Mouse (Mus musculus): ENCODE data around the gene Znrd1as. TPM values are rescaled to one million over a fixed set of nuclear protein-coding genes. Genes with fewer than 3 reads are reported as not detected.

Gene Znrd1as
- polyA plus RNA-seq, 1 experiment from 2014 or later = 12.4 TPM

- Histone ChIP-seq H3K27ac (no peak overlapping the region), H3K79me2 (ENCODE audit: inconsistent target) (no peaks in the 10 kb centered on the region), H3K36me3 (ENCODE audit: inconsistent target) (no peaks in the 10 kb centered on the region), H3K4me3 (ENCODE audit: inconsistent target) (no peak overlapping the region)
- WGBS (ENCODE audit: missing documents) = 95% methylated on average over 3 of the region's 3 CpGs
Measured at GRCm38 (mm10) chr17:36995448-36995847, 37.1 kb downstream of the Znrd1as start.

GRCm38 (mm10) chr17:36997033-36997735 lies 38.8 kb downstream of the Znrd1as start:
- no peaks in the 10 kb centered on the region for H3K36me3 ChIP-seq (ENCODE audit: inconsistent target)
- no peak overlapping the region for H3K4me3 ChIP-seq (ENCODE audit: inconsistent target)
- H3K27ac ChIP-seq = no peak overlapping the region
- no peaks in the 10 kb centered on the region for H3K79me2 ChIP-seq (ENCODE audit: inconsistent target)
- 30% methylated on average over 7 of the region's 7 CpGs for WGBS (ENCODE audit: missing documents)

GRCm38 (mm10) chr17:36998477-36998876 lies 40.1 kb downstream of the Znrd1as start:
- H3K4me3 ChIP-seq (ENCODE audit: inconsistent target) = no peak overlapping the region
- WGBS (ENCODE audit: missing documents) = 79% methylated on average over 2 of the region's 2 CpGs
- H3K27ac ChIP-seq = no peak overlapping the region
- no peaks in the 10 kb centered on the region for H3K36me3 ChIP-seq (ENCODE audit: inconsistent target)
- H3K79me2 ChIP-seq (ENCODE audit: inconsistent target) = no peaks in the 10 kb centered on the region

- no peak within 1 kb of the TSS for H3K4me3 ChIP-seq (ENCODE audit: inconsistent target)
- H3K36me3 ChIP-seq (ENCODE audit: inconsistent target) = no peaks in the 10 kb centered on the region
- WGBS (ENCODE audit: missing documents) = 96% methylated on average over 7 of the region's 7 CpGs
- H3K79me2 ChIP-seq (ENCODE audit: inconsistent target) = no peaks in the 10 kb centered on the region
- no peak within 1 kb of the TSS for H3K27ac ChIP-seq
Measured at GRCm38 (mm10) chr17:37000863-37001262, 42.5 kb downstream of the Znrd1as start, which contains the start of gene Zfp57. Gene Zfp57, plus strand, starts transcription at chr17:37001163.

- no peaks in the 10 kb centered on the region for H3K36me3 ChIP-seq (ENCODE audit: inconsistent target)
- H3K79me2 ChIP-seq (ENCODE audit: inconsistent target) = no peaks in the 10 kb centered on the region
- WGBS (ENCODE audit: missing documents) = 5% methylated on average over 46 of the region's 49 CpGs
- no peak overlapping the region for H3K4me3 ChIP-seq (ENCODE audit: inconsistent target)
- H3K27ac ChIP-seq = no peak overlapping the region
Measured at GRCm38 (mm10) chr17:37002364-37003330, 44.3 kb downstream of the Znrd1as start.

- Histone ChIP-seq H3K79me2 (ENCODE audit: inconsistent target) (no peaks in the 10 kb centered on the region), H3K27ac (no peak overlapping the region), H3K36me3 (ENCODE audit: inconsistent target) (no peaks in the 10 kb centered on the region), H3K4me3 (ENCODE audit: inconsistent target) (no peak overlapping the region)
- 70% methylated on average over 4 of the region's 4 CpGs for WGBS (ENCODE audit: missing documents)
Measured at GRCm38 (mm10) chr17:37003366-37003765, 45.0 kb downstream of the Znrd1as start.

- no peak overlapping the region for H3K27ac ChIP-seq
- 95% methylated on average over 6 of the region's 6 CpGs for WGBS (ENCODE audit: missing documents)
- no peak overlapping the region for H3K4me3 ChIP-seq (ENCODE audit: inconsistent target)
- H3K79me2 ChIP-seq (ENCODE audit: inconsistent target) = no peaks in the 10 kb centered on the region
- H3K36me3 ChIP-seq (ENCODE audit: inconsistent target) = no peaks in the 10 kb centered on the region
Measured at GRCm38 (mm10) chr17:37008161-37008560, 49.8 kb downstream of the Znrd1as start.

GRCm38 (mm10) chr17:37009460-37010042 lies 51.2 kb downstream of the Znrd1as start:
- Histone ChIP-seq H3K79me2 (ENCODE audit: inconsistent target) (no peaks in the 10 kb centered on the region), H3K4me3 (ENCODE audit: inconsistent target) (no peak overlapping the region), H3K36me3 (ENCODE audit: inconsistent target) (no peaks in the 10 kb centered on the region), H3K27ac (no peak overlapping the region)
- WGBS (ENCODE audit: missing documents) = 43% methylated on average over 17 of the region's 17 CpGs

GRCm38 (mm10) chr17:37011719-37012118 lies 53.3 kb downstream of the Znrd1as start:
- Histone ChIP-seq H3K4me3 (ENCODE audit: inconsistent target) (no peak overlapping the region), H3K27ac (no peak overlapping the region), H3K36me3 (ENCODE audit: inconsistent target) (no peaks in the 10 kb centered on the region), H3K79me2 (ENCODE audit: inconsistent target) (no peaks in the 10 kb centered on the region)
- WGBS (ENCODE audit: missing documents) = 93% methylated on average over 3 of the region's 3 CpGs

GRCm38 (mm10) chr17:37012141-37012540 lies 53.7 kb downstream of the Znrd1as start:
- Histone ChIP-seq H3K79me2 (ENCODE audit: inconsistent target) (no peaks in the 10 kb centered on the region), H3K27ac (no peak overlapping the region), H3K36me3 (ENCODE audit: inconsistent target) (no peaks in the 10 kb centered on the region), H3K4me3 (ENCODE audit: inconsistent target) (no peak overlapping the region)
- 92% methylated on average over 5 of the region's 5 CpGs for WGBS (ENCODE audit: missing documents)

Other genes starting within 250 kb of the Znrd1as start
- not detected in 3 replicates for gene H2-M10.5, start 185.7 kb upstream of the Znrd1as start, polyA plus RNA-seq (2018)
- not detected in 3 replicates for gene H2-M10.6, start 146.4 kb upstream of the Znrd1as start, polyA plus RNA-seq (2018)
- 38.3 to 72.2 TPM (median 56.6 TPM) in 3 replicates for gene Trim26, start 121.5 kb upstream of the Znrd1as start, polyA plus RNA-seq (2018)
- gene Trim15, start 91.4 kb upstream of the Znrd1as start, polyA plus RNA-seq (2018) = not detected in 3 replicates
- not detected in 3 replicates for gene Trim10, start 89.0 kb upstream of the Znrd1as start, polyA plus RNA-seq (2018)
- gene Trim40, start 68.5 kb upstream of the Znrd1as start, polyA plus RNA-seq (2018) = not detected in 3 replicates
- gene Trim31, start 60.5 kb upstream of the Znrd1as start, polyA plus RNA-seq (2018) = not detected in 3 replicates
- not detected in 3 replicates for gene Rnf39, start 15.7 kb upstream of the Znrd1as start, polyA plus RNA-seq (2018)
- gene Ppp1r11, start 6.9 kb upstream of the Znrd1as start, polyA plus RNA-seq (2018) = 42.9 to 61.6 TPM (median 57.7 TPM) in 3 replicates
- 17.7 to 36.4 TPM (median 32.4 TPM) in 3 replicates for gene Znrd1, start within 50 bp of the Znrd1as start, polyA plus RNA-seq (2018)
- gene 2410137M14Rik, start 22.6 kb downstream of the Znrd1as start, polyA plus RNA-seq (2018) = not detected in 3 replicates
- not detected in 3 replicates for gene H2-M5, start 30.9 kb downstream of the Znrd1as start, polyA plus RNA-seq (2018)
- not detected in 3 replicates for gene Zfp57, start 42.6 kb downstream of the Znrd1as start, polyA plus RNA-seq (2018)
- not detected in 3 replicates for gene Mog, start 64.8 kb downstream of the Znrd1as start, polyA plus RNA-seq (2018)
- gene Gabbr1, start 87.4 kb downstream of the Znrd1as start, polyA plus RNA-seq (2018) = 0.44 to 0.87 TPM (median 0.59 TPM) in 3 replicates
- not detected in 3 replicates for gene Olfr90, start 129.9 kb downstream of the Znrd1as start, polyA plus RNA-seq (2018)
- gene Olfr91, start 139.7 kb downstream of the Znrd1as start, polyA plus RNA-seq (2018) = not detected in 3 replicates
- gene Olfr92, start 161.5 kb downstream of the Znrd1as start, polyA plus RNA-seq (2018) = not detected in 3 replicates
- not detected in 3 replicates for gene Olfr93, start 202.9 kb downstream of the Znrd1as start, polyA plus RNA-seq (2018)
- not detected in 3 replicates for gene Ubd, start 235.3 kb downstream of the Znrd1as start, polyA plus RNA-seq (2018)
- not detected in 3 replicates for gene Olfr94, start 242.4 kb downstream of the Znrd1as start, polyA plus RNA-seq (2018)

Measured in macrophage (primary cell).